Mouse (Mus musculus) forebrain, embryonic 16.5 days (tissue): ENCODE data around the gene Rcan1. TPM values are rescaled to one million over a fixed set of nuclear protein-coding genes. Genes with fewer than 3 reads are reported as not detected.

Experiments
- ATAC-seq: fragments of 200-750 bp; cut with Nextera tagmentation; 2 replicates; pipeline ENCODE4 v1.8.0; 2017; ENCODE audit warnings: mild to moderate bottlenecking, moderate library complexity
- H3K27ac ChIP-seq: fragments of 300-500 bp; sonication (generic); 2 replicates; pipeline ENCODE4 v1.5.1; 2014; ENCODE audit warnings: low read length, control low read depth
- H3K27me3 ChIP-seq: fragments of 300-500 bp; sonication (generic); replicated peaks from 2 replicates; pipeline ENCODE4 v1.6.1; 2014; ENCODE audit warnings: low read length; ENCODE audit not compliant: control insufficient read depth, insufficient read depth
- H3K36me3 ChIP-seq: fragments of 300-500 bp; sonication (generic); 2 replicates; pipeline ENCODE4 v1.6.1; 2014; ENCODE audit not compliant: control insufficient read depth, insufficient read depth
- H3K4me1 ChIP-seq: fragments of 300-500 bp; sonication (generic); replicated peaks from 2 replicates; pipeline ENCODE4 v1.6.1; 2014; ENCODE audit warnings: low read length; ENCODE audit not compliant: control insufficient read depth, insufficient read depth
- H3K4me2 ChIP-seq: fragments of 300-500 bp; sonication (generic); 2 replicates; pipeline ENCODE4 v1.6.1; 2014; ENCODE audit warnings: mild to moderate bottlenecking, low read length, control low read depth
- H3K4me3 ChIP-seq: fragments of 300-500 bp; sonication (generic); replicated peaks from 2 replicates; pipeline ENCODE4 v1.5.1; 2014; ENCODE audit warnings: mild to moderate bottlenecking, low read length, control low read depth
- H3K9ac ChIP-seq: fragments of 300-500 bp; sonication (generic); replicated peaks from 2 replicates; pipeline ENCODE4 v1.6.1; 2014; ENCODE audit warnings: low read depth, low read length, control low read depth
- H3K9me3 ChIP-seq: fragments of 300-500 bp; sonication (generic); 2 replicates; pipeline ENCODE4 v1.6.1; 2016; ENCODE audit warnings: low read length; ENCODE audit not compliant: control insufficient read depth
- WGBS: fragments of 180-500 bp; shearing (Covaris S2); extraction: QIAGEN DNeasy Blood & Tissue Kit; methylation state at CpG from one replicate; pipeline ENCODE4 v1.1.7; 2014; 5-methylcytosine and 5-hydroxymethylcytosine counted together
- polyA plus RNA-seq: library from polyadenylated mRNA; unstranded; fragments of >200 nt; fragmentation: Nextera tagmentation; extraction: Ambion mirVana; gene quantifications from 2 replicates; pipeline ENCODE4 v1.2.1, GENCODE M21; 2015

Rcan1 gene
- polyA plus RNA-seq, 1 experiment from 2014 or later: 50.7 TPM

DNA sequence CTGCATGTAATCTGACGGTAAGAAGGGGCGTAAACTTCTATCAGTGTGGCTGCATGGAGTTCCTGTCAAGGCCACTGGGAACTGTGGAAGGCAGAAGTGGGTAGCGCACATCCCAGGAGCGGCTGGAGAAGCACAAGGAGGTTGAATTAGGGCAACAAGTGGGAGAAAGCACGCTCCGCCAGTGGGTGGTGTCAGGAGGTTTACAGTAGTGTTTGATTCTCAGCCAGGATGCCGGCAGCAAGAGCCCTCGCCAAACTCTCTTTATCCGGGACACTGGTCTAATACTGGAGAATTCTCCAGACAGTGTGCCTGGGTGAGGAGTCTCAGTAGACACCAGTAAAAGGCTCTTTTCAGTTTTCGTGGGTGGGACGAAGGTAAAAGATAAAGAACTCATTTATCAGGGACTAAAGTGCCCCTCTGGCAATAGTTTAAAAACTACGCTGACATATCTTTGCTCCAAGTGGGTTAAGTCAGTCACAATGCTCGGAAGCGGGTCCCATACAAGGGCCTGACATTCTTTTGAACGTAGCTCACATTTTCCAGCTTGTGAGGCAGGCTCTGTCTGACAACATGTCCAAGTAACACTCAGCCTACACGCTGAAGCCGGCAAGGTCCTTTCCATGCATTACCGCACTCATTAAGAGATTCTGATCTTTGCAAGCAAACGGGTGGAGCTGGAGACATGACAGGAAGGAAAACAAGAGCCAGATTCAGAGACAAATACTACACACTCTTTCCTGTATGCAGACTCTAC is 42.3 kb downstream of the Rcan1 start:
- Histone ChIP-seq H3K9ac (no peak overlapping the region), H3K27me3 (no peaks in the 10 kb centered on the region), H3K4me1 (peaks cover 19% of the 10 kb centered on the region), H3K9me3 (no peaks in the 10 kb centered on the region), H3K4me3 (no peak overlapping the region), H3K36me3 (no peaks in the 10 kb centered on the region), H3K4me2 (no peak overlapping the region), H3K27ac (no peak overlapping the region)
- WGBS: 23% methylated on average over 19 of the region's 19 CpGs
- peak; percentile 60; the same call in 1 of the 2 replicates for ATAC-seq

DNA sequence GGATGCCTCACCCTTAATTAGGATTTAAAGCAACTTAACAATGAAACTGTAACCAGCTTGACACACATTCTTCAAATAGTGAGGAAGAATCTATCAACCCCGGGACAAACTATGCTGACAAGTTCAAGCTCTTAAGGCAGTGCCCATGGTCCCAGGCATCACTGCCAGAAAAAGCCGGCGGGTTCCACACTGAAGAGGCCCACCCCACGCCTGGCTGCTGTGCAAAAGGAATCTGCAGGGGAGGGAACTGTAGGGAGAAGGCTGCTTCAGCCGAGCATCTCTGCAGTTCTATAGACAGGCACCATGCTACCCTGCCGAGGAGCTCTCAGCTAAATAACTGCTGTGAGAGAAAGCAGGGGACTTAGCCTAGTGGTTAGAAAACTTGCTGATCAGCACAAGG is 44.0 kb downstream of the Rcan1 start:
- H3K9ac ChIP-seq: no peak overlapping the region
- 11% methylated on average over 6 of the region's 6 CpGs for WGBS
- H3K27me3 ChIP-seq: no peaks in the 10 kb centered on the region
- H3K4me1 ChIP-seq: peaks cover 19% of the 10 kb centered on the region
- H3K27ac ChIP-seq: no peak overlapping the region
- no peaks in the 10 kb centered on the region for H3K36me3 ChIP-seq
- no peak for ATAC-seq
- no peak overlapping the region for H3K4me3 ChIP-seq
- H3K4me2 ChIP-seq: no peak overlapping the region
- H3K9me3 ChIP-seq: no peaks in the 10 kb centered on the region

DNA sequence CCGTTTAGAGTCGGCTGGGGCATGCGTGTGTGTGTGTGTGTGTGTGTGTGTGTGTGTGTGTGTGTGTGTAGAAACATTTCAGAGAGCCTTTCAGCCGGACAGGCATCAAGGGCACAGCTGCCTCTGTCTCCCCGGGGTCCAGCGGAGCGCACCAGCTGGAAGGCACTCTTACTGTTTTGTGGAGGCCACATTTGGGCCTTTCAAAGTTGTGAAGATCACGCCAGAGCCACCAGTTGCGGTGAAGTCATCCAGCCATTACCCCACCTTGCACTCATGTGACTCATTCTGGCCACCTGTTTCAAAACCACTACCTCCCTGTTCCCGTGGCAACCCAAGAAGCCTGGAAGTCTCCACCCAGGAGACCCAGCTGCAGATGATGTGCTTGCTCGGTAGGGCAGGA is 44.8 kb downstream of the Rcan1 start:
- H3K27ac ChIP-seq: no peak overlapping the region
- WGBS: 56% methylated on average over 11 of the region's 11 CpGs
- H3K36me3 ChIP-seq: no peaks in the 10 kb centered on the region
- no peak overlapping the region for H3K4me2 ChIP-seq
- no peaks in the 10 kb centered on the region for H3K9me3 ChIP-seq
- ATAC-seq: no peak
- H3K4me1 ChIP-seq: peaks cover 19% of the 10 kb centered on the region
- no peak overlapping the region for H3K4me3 ChIP-seq
- H3K27me3 ChIP-seq: no peaks in the 10 kb centered on the region
- no peak overlapping the region for H3K9ac ChIP-seq

DNA sequence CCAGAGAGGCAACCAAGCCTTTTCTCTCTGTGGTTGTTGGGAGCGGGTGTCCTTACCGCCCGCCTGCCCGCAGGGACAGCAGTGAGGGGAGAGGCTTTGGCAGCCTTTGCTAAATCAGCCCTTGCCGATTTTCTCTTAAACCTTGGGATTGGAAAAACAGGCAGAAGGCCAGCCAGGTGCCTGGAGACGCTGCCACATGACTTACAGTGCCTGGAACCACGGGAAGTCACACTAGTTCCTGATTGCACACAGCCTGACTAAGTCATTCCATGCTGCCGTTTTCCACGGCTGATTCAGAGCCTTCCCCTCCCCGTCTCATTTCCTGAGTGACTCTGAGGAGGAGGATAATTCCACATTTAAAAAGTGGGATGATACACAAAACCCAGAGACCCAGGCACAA is 47.3 kb downstream of the Rcan1 start:
- no peak overlapping the region for H3K4me2 ChIP-seq
- H3K9ac ChIP-seq: no peak overlapping the region
- H3K9me3 ChIP-seq: no peaks in the 10 kb centered on the region
- no peak overlapping the region for H3K27ac ChIP-seq
- no peak overlapping the region for H3K4me3 ChIP-seq
- WGBS: 62% methylated on average over 10 of the region's 10 CpGs
- H3K36me3 ChIP-seq: no peaks in the 10 kb centered on the region
- no peak for ATAC-seq
- no peaks in the 10 kb centered on the region for H3K27me3 ChIP-seq
- H3K4me1 ChIP-seq: peaks cover 12% of the 10 kb centered on the region

DNA sequence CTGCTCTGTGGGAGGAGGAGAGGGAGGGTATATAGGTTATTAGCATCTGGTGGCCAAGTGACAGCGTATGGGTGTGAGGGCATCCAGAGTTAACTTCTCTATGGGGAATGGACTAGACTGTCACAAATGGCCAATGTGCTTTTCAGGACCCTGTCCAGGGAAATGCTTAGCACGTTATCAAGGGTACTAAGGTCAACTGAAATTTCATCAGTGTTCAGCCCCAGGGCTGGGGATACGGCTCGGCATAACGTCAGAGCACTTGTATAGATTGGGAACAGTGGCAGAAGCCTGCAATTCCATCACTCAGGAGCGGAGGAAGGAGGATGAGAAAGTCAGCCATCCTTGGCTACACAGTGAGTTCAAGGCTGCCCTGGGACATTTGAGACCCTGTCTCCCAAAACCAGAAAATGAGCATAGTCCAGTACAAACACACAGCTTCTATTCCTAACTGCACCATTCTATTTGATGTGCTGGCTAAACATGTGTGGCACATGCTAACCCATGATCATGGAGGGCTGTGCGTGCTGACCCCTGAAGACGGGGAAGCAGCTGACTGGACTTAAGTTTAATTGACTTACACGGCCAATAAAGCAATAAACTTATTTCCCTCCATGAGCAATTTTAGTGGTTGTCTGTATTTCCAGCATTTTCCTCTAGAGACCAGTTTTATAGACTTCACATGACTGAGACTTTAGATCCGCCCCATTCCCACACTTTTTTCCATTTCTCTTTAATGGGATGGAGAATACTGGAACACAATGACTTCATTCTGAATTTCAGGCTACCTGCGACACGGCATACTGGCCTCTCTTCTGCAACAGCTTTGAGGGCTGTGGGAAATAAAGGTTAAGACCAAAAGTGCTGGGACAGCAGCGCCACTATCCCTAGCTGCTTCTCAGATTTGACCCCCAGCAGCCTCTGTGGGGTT is 48.0 kb downstream of the Rcan1 start:
- Histone ChIP-seq H3K4me3 (no peak overlapping the region), H3K27me3 (no peaks in the 10 kb centered on the region), H3K27ac (no peak overlapping the region), H3K9me3 (no peaks in the 10 kb centered on the region), H3K4me1 (peaks cover 7% of the 10 kb centered on the region), H3K9ac (no peak overlapping the region), H3K36me3 (no peaks in the 10 kb centered on the region), H3K4me2 (no peak overlapping the region)
- no peak for ATAC-seq
- WGBS: 89% methylated on average over 13 of the region's 13 CpGs

DNA sequence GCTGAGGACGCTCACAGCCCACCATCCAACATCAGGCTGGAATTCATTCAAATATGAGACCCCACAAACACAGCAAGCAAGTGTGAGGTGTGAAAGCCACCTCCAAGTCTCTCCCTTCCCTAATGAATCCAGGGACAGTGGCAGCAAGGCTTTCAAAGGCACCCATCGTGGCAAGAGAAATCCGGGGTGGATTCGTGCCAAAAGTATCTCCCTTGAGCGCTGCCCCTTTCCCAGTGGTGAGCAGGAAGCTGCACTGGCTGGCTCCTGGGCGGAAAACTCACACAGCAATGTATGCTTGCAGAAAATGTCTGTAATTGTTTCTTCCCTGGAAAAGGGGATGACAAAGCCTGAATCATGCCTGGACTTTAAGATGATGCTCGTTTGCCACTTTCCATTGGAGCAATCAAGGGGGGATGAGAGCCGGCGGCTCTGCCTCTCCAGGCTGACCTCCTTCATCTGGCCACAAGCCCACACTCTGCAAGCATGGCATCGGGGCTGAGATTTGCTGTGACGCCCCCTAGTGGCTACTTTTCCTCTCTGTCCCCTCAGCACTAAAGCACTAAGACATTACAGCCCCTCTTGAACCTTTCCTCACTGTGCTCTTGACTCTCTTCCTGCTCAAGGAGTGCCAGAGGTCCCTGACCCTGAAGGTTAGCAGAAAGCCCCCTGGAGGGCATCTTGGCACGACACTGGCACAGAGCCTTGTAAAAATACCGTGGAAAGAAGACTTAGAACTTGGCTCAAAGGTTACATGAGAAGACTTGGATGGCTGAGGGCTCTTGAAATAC is 49.3 kb downstream of the Rcan1 start:
- Histone ChIP-seq H3K4me1 (peaks cover 2% of the 10 kb centered on the region; the same call in 1 of the 2 replicates), H3K36me3 (no peaks in the 10 kb centered on the region), H3K9ac (no peak overlapping the region), H3K27ac (no peak overlapping the region), H3K9me3 (no peaks in the 10 kb centered on the region), H3K4me3 (no peak overlapping the region), H3K4me2 (no peak overlapping the region), H3K27me3 (no peaks in the 10 kb centered on the region)
- 47% methylated on average over 13 of the region's 13 CpGs for WGBS
- no peak for ATAC-seq

DNA sequence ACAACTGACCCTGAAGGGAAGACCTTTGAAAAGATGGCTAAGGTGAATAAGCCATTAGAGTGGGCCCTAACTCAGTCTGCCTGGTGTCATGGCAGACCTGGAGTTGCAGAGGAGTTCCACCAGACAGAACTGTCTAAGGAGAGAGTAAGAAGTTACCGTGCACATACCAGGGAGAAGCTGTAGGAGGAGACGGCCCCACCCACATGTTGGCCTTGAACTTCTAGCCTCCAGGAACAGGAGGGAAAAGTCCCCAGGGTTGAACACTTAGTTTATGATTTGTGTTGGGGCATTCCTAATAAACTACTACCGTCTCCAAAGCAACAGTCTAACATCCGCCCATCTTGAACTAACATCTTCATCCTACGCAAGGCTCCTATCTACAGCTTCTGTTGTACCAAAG is 50.0 kb downstream of the Rcan1 start:
- Histone ChIP-seq H3K4me3 (no peak overlapping the region), H3K9me3 (no peaks in the 10 kb centered on the region), H3K4me1 (no peaks in the 10 kb centered on the region; the same call in 1 of the 2 replicates), H3K27me3 (no peaks in the 10 kb centered on the region), H3K27ac (no peak overlapping the region), H3K4me2 (no peak overlapping the region), H3K9ac (no peak overlapping the region), H3K36me3 (no peaks in the 10 kb centered on the region)
- 96% methylated on average over 5 of the region's 5 CpGs for WGBS
- no peak for ATAC-seq

DNA sequence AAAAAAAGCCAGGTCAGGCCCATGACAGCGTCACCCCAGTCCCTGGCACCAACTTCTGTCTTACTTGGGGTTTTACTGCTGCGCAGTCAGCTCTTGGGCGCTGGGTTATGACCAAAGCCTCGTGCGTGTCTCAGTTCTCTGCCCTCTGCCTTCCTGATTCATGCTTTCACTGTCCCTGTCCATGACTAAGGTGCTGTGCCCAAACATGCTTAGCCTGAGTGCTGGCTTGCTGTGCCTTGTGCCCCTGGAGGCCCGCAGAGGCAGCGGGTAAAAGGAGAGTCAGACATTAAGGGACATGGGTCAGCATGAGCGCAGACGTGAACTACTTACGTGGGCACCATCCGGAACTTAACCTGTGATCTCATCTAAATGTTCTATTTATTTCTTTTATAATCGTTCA is 51.6 kb downstream of the Rcan1 start:
- Histone ChIP-seq H3K4me2 (no peak overlapping the region), H3K27me3 (no peaks in the 10 kb centered on the region), H3K4me3 (no peak overlapping the region), H3K9me3 (no peaks in the 10 kb centered on the region), H3K9ac (no peak overlapping the region), H3K27ac (no peak overlapping the region), H3K4me1 (no peaks in the 10 kb centered on the region; the same call in 1 of the 2 replicates), H3K36me3 (no peaks in the 10 kb centered on the region)
- 93% methylated on average over 12 of the region's 12 CpGs for WGBS
- ATAC-seq: no peak

DNA sequence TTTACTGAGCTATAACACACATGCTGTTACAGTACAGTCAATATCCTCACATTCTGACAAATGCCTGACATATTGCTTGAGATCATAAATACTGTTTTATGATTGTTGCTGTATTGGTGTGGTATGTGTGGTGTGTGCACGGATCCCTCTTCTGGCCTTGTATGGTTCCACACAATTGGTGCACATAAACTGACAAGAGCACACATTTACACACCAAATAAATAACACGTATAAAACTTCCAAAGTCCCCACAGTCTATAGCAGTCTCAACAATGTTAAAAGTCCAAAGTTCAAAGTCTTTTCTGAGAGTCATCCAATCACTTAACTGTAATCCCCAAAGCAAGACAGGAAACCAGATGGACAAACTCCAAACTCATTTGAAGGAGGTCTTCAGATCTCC is 53.4 kb downstream of the Rcan1 start:
- no peak overlapping the region for H3K27ac ChIP-seq
- no peak overlapping the region for H3K4me3 ChIP-seq
- no peaks in the 10 kb centered on the region for H3K36me3 ChIP-seq
- H3K27me3 ChIP-seq: no peaks in the 10 kb centered on the region
- 95% methylated on average over 2 of the region's 2 CpGs for WGBS
- ATAC-seq: no peak
- H3K4me2 ChIP-seq: no peak overlapping the region
- no peak overlapping the region for H3K9ac ChIP-seq
- no peaks in the 10 kb centered on the region for H3K9me3 ChIP-seq
- H3K4me1 ChIP-seq: peaks cover 2% of the 10 kb centered on the region; the same call in 1 of the 2 replicates
